ENCODE assay signal across 9 mouse cellular contexts in genomic region chr3:138026286-138026685, GRCm38 (mm10). TPM values are rescaled to one million over a fixed set of nuclear protein-coding genes. Genes with fewer than 3 reads are reported as not detected.
DNase-seq lines count a peak whose midpoint lies in the region; ATAC-seq and TF ChIP-seq lines count a peak whose summit lies in the region.
"Had no signal": no experiment of that assay in that cellular context is flagged by ENCODE, and none has a peak within 500 bp of the region (broad histone marks: within the 10 kb centered on the region; RNA-seq: fewer than 3 reads in every experiment).

No protein-coding gene starts in this region.

- H3K9me3 ChIP-seq in lung, postnatal 0 days (ENCODE audit: low read length), result no peaks in the 10 kb centered on the region
- no peaks in the 10 kb centered on the region for H3K9me3 ChIP-seq in heart, embryonic 11.5 days (replicated peaks; ENCODE audit: control insufficient read depth, low read length)
- no peaks in the 10 kb centered on the region for H3K9me3 ChIP-seq in liver, embryonic 12.5 days (replicated peaks)

- H3K27me3 ChIP-seq in lung, postnatal 0 days (replicated peaks; ENCODE audit: insufficient read depth, low read length), result no peaks in the 10 kb centered on the region
- H3K27me3 ChIP-seq in heart, embryonic 11.5 days (ENCODE audit: control insufficient read depth, insufficient read depth, low read length), result no peaks in the 10 kb centered on the region
- no peaks in the 10 kb centered on the region for H3K27me3 ChIP-seq in liver, embryonic 12.5 days (replicated peaks)

- H3K4me1 ChIP-seq in lung, postnatal 0 days (ENCODE audit: insufficient read depth, low read depth, low read length), result no peaks in the 10 kb centered on the region
- peaks cover 3% of the 10 kb centered on the region; the same call in 1 of the 2 replicates for H3K4me1 ChIP-seq in heart, embryonic 11.5 days (ENCODE audit: control insufficient read depth, insufficient read depth, low read length)
- H3K4me1 ChIP-seq in liver, embryonic 12.5 days, result no peaks in the 10 kb centered on the region

- no peak overlapping the region for H3K4me2 ChIP-seq in lung, postnatal 0 days (replicated peaks; ENCODE audit: low read depth, low read length)
- H3K4me2 ChIP-seq in heart, embryonic 11.5 days, result peak overlapping the region; percentile 7
- no peak overlapping the region for H3K4me2 ChIP-seq in liver, embryonic 12.5 days

- H3K27ac ChIP-seq in lung, postnatal 0 days (ENCODE audit: low read length), result no peak overlapping the region
- peak overlapping the region; percentile 76 for H3K27ac ChIP-seq in heart, embryonic 11.5 days (ENCODE audit: low read depth, low read length)
- no peak overlapping the region for H3K27ac ChIP-seq in liver, embryonic 12.5 days

- no peak overlapping the region for H3K9ac ChIP-seq in lung, postnatal 0 days (replicated peaks; ENCODE audit: low read depth)
- H3K9ac ChIP-seq in heart, embryonic 11.5 days (ENCODE audit: low read depth, low read length), result no peak overlapping the region
- no peak overlapping the region for H3K9ac ChIP-seq in liver, embryonic 12.5 days

- TF ChIP-seq CTCF in lung, postnatal 0 days (IDR thresholded peaks at IDR 0.05), result no peak

- 54% methylated on average over 10 of the region's 10 CpGs for WGBS in lung, postnatal 0 days
- WGBS in heart, embryonic 11.5 days (ENCODE audit: insufficient replicate concordance), result 49% methylated on average over 10 of the region's 10 CpGs
- WGBS in liver, embryonic 12.5 days (ENCODE audit: insufficient replicate concordance), result 37% methylated on average over 10 of the region's 10 CpGs

- TF ChIP-seq EP300 in lung, postnatal 0 days (IDR thresholded peaks at IDR 0.05), result no peak

- peak; percentile 8 for DNase-seq in lung, postnatal 0 days (ENCODE audit: low spot score)
- DNase-seq in lung, adult 18-20 months, result no peak
- peak; percentile 87 to 94 for DNase-seq in cerebellum, postnatal 14 days
- DNase-seq in left cerebral cortex, postnatal 4 days, result peak; percentile 47
- DNase-seq in testis, postnatal 14 days (ENCODE audit: low spot score), result no peak
- no peak for DNase-seq in testis, postnatal 10 days (ENCODE audit: low spot score)

- no peak for ATAC-seq in lung, postnatal 0 days
- no peak for ATAC-seq in heart, embryonic 11.5 days (replicated peaks; ENCODE audit: insufficient number of reproducible peaks, low FRiP score, low TSS enrichment)
- no peak for ATAC-seq in liver, embryonic 12.5 days

- no peak overlapping the region for H3K4me3 ChIP-seq in lung, postnatal 0 days (ENCODE audit: low read depth, low read length)
- no peak overlapping the region for H3K4me3 ChIP-seq in heart, embryonic 11.5 days (ENCODE audit: low read depth, low read length)
- no peak overlapping the region for H3K4me3 ChIP-seq in liver, embryonic 12.5 days

- intact Hi-C loops in left cerebral cortex, postnatal 4 days (cut with DNase I), result no loop called here

- no peaks in the 10 kb centered on the region for H3K36me3 ChIP-seq in lung, postnatal 0 days (ENCODE audit: insufficient read depth, low read length)
- no peaks in the 10 kb centered on the region for H3K36me3 ChIP-seq in heart, embryonic 11.5 days (ENCODE audit: control insufficient read depth, insufficient read depth, low read length)
- H3K36me3 ChIP-seq in liver, embryonic 12.5 days, result no peaks in the 10 kb centered on the region

RNA-seq across cellular contexts. Expression of gene 1110002E22Rik, which starts 38.6 kb away (rescaled TPM):
- 0.14 and 0.20 TPM in 2 replicates for polyA plus RNA-seq in lung, postnatal 0 days (2015; fragmentation: Nextera tagmentation; extraction: Ambion mirVana)
- 6.3 and 8.3 TPM in 2 replicates for polyA plus RNA-seq in heart, embryonic 11.5 days (2014; fragmentation: Nextera tagmentation; extraction: Ambion mirVana)
- 1 to 10 TPM; 2.8 to 3.4 TPM for total RNA-seq in left cerebral cortex, postnatal 4 days (2021)
- 0.04 TPM in 2 replicates for polyA plus RNA-seq in liver, embryonic 12.5 days (2016; fragmentation: Nextera tagmentation; extraction: Ambion mirVana)

RNA-seq across cellular contexts. Expression of gene Gm5105, which starts 40.9 kb away (rescaled TPM):
- polyA plus RNA-seq in lung, postnatal 0 days (2015; fragmentation: Nextera tagmentation; extraction: Ambion mirVana), result 0.07 and 0.12 TPM in 2 replicates
- polyA plus RNA-seq in heart, embryonic 11.5 days (2014; fragmentation: Nextera tagmentation; extraction: Ambion mirVana), result 0.89 TPM in 1 of 2 replicates, not detected in the other
- not detected for total RNA-seq in left cerebral cortex, postnatal 4 days (2021)
- 0.10 TPM in 1 of 2 replicates, not detected in the other for polyA plus RNA-seq in liver, embryonic 12.5 days (2016; fragmentation: Nextera tagmentation; extraction: Ambion mirVana)
- polyA plus RNA-seq: testis, adult 2 months had no signal

RNA-seq across cellular contexts. Expression of gene Dapp1, which starts 44.9 kb away (rescaled TPM):
- 7.9 and 8.9 TPM in 2 replicates for polyA plus RNA-seq in lung, postnatal 0 days (2015; fragmentation: Nextera tagmentation; extraction: Ambion mirVana)
- 14.0 and 15.4 TPM in 2 replicates for polyA plus RNA-seq in heart, embryonic 11.5 days (2014; fragmentation: Nextera tagmentation; extraction: Ambion mirVana)
- total RNA-seq in left cerebral cortex, postnatal 4 days (2021), result 1 to 10 TPM; 4.7 to 4.8 TPM
- 22.0 and 22.7 TPM in 2 replicates for polyA plus RNA-seq in liver, embryonic 12.5 days (2016; fragmentation: Nextera tagmentation; extraction: Ambion mirVana)

Comparison
In these comparisons a context has a peak if more than half of its experiments do, and no peak if none do; other contexts are left out.
1. DNase-seq: peak in lung, postnatal 0 days (single experiment), cerebellum, postnatal 14 days (2 of 2) and left cerebral cortex, postnatal 4 days (single experiment); none in lung, adult 18-20 months (0 of 2), testis, postnatal 14 days (single experiment) and testis, postnatal 10 days (single experiment).